Mouse (Mus musculus) right cerebral cortex, adult 2 months (tissue): Measurements from ENCODE around the gene Olfr159.

Experiments
- DNase-seq, 2 experiments: peaks; one replicate each; pipeline ENCODE4 v3.0.0; 2021 to 2022; ENCODE audit warnings: low spot score in 2 of 2

The Olfr159 gene

GRCm38 (mm10) chr4:43729794-43730550 lies 40.8 kb downstream of the Olfr159 start, which contains the start of gene Spaar:
Gene Spaar, plus strand, starts transcription at chr4:43730034.
- DNase-seq, result no peak

DNA sequence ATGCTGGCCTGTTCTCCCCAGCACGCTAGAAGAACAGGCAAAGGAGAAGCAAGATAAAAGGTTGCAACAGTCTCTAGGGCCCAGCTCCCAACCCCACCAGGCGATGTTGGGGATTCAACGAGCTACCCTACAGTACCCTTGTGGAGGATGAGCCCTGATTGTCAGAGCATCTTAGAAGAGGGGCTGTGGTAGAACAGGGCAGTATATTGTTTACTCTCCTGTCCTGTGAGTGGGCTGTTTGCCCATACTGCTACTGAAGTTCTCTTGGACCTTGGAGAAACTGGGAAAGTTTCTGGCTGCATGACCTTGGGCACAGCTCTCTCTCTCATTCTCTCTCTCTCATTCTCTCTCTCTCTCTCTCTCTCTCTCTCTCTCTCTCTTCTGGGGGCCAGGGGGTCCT lies 41.7 kb downstream of the Olfr159 start:
- DNase-seq, result no peak

DNA sequence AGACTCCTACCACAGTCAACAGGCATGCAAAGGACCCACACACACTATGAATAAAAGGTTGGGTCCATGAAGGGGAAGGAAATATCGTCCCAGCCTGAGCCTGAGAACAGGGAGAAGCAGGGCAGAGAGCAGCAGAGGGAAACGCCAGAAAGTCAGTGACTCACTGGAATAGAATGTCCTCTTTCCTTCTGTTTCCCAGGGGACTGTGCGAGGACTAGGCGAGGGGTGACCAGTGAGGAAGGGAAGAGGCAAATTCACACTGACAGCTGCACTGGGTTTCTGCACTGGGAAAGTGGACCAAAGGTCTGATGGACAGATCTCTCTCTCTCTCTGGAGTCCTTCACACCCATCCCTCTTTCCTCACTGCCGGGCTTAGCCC lies 42.2 kb downstream of the Olfr159 start:
- DNase-seq, result no peak

GRCm38 (mm10) chr4:43727718-43728575 lies 42.9 kb downstream of the Olfr159 start:
- DNase-seq, result no peak

- peak; percentile 35 to 40 for DNase-seq
These were observed 43.8 kb downstream of the Olfr159 start, which contains the start of gene Hrct1 for GRCm38 (mm10) chr4:43726995-43727394. Gene Hrct1, plus strand, starts transcription at chr4:43727188.

DNA sequence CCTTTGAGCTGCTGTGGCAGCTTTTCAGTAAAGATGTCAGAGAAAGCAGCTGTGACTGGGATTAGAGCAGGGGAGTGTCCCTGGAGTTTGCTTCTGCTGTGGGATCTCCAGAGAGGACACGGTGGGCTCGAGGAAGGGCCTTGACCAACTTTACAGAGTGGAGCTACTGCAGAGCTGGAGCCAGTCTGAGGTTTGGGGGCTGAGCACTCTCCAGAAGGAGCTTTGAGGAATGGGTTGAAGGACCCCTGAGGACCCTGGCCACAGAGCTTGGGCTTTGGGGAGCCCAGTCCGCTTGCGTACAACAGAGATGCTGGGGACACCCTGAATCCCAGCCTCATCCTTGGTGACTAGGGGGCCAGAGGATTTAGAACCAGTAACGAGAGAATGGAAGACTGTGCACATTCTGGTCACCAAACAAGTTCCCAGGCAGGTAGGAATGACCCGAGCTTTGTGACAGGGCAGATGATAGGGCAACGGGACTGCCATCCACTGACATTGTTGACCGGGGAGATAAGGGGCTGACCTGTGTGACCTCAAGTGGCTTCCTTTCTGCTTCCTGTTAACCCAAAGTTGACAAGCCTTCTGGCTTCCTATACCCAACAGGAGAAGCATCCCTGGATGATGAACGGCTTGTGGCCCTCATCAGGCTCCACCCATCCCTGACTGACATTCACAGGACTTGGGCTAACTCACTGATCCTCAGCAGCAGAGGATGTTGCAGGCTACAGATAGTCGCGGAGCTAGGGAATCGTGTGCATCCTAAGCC lies 44.4 kb downstream of the Olfr159 start:
- no peak for DNase-seq

DNA sequence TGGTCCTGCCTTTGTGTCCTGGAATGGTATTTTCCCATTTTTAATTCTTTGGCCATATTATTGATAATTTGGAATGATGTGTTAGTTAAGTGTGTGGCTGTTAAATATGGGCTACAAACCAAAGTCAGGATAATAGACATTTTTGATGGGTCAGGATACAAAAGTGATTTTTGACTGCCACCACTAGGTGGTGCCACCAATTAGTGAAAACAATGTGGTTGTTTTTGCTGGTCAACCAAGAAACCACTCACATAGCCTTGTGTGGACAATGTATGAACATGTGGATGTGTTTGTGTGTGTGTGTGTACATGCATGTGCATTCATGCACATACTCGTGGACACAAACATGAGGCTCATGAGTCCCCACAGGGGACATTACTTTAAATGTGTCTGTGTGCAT lies 46.0 kb downstream of the Olfr159 start:
- DNase-seq, result peak in 1 of 2 experiments; percentile 31

DNA sequence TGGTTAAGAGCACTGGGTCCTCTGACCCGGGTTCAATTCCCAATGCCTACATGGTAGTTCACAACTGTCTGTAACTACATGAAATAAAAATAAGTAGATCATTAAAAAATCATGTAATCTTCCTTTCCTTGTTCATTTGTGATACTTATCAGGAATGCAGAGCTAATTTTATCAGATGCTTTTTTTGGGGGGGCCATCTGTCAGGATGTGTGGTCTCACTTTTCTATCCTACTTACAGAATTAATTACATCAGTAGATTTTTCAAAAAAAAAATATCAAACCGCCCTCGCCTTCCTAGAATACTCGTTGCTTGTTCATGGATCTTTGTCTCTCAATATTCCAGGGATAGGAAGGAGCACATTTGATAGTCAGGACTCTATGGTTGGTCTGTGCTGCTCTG lies 48.6 kb downstream of the Olfr159 start:
- peak in 1 of 2 experiments; percentile 26 for DNase-seq

DNA sequence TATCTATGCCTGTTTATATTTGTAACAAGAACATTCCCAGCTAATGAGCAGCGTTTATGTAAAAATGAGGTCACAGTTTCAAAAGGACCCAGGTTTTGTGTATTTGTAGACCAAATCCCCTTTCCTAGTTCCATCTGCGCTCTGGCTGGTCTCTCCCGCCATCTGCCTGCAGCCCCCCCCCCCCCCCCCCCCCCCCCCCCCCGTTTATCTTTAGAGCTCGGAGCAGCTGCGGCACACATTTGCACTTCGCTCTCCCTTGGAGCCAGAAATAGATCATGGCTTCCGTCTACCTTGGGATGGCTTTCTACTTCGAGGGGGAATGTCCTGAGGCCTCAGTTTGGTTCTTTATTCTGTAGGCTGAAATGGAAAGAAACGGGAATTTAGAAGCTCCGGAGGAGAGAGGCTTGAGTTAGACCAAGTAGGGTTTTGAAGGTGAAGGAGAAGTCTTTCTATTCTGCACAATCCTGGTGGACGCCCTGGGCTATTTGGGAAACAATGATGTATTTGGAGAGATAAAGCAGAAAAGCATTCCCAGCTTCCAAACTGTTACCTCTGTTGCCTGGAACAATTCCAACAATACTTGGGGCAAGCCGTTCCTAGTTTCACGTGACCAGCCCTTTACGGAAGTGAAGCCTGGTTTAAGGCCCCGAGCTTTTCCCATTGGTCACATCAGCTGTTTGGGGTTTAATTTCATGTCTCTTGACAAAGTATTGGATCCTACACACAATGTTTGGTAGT lies 50.1 kb downstream of the Olfr159 start:
- no peak for DNase-seq
